Mouse (Mus musculus) heart, adult 2 months (tissue): ENCODE data around the gene Pnmal2.

Experiments used
- CTCF ChIP-seq: fragments of 200-600 bp; IDR thresholded peaks from 2 replicates; pipeline ENCODE4 v1.8.1; 2022; ENCODE audit warnings: antibody characterized with exemption, mild to moderate bottlenecking, moderate library complexity
- EP300 ChIP-seq: fragments of 200-500 bp; IDR thresholded peaks from 2 replicates; pipeline ENCODE4 v1.6.1; 2011; ENCODE audit warnings: low read depth, low read length, control low read depth; ENCODE audit not compliant: insufficient read depth
- POLR2A ChIP-seq: fragments of 200-500 bp; IDR thresholded peaks from 2 replicates; pipeline ENCODE4 v1.6.1; 2011; ENCODE audit warnings: mild to moderate bottlenecking, low read depth, low read length, control low read depth; ENCODE audit not compliant: insufficient read depth

DNA sequence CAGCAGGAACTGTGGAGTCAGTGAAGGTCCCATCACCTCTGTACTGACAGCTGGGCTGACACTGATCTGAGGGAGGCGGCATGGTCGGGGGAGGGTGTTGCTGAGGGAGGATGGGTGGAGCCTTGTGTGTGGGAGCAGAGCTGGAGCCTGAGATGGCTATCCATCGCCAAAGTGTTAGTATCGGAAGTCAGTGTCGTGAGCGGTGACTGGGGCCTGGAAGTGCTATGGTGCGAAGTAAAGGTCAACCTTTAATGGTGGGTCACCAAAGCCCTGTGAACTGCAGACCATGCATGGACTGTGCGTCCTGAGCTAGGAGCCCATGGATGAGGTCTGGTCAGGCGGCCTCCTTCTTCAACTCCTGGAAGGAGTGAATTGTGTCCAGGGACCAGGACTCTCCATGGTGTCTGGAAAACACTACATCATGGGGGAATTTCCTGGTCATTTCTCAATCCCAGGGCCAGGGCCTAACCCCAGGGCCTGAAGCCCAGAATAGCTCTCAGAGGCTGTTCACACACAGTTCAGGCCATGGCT lies 38.9 kb upstream of the Pnmal2 start:
- TF ChIP-seq EP300 (0 out of 2 replicates have a peak, but pooled peaks have one; percentile 6), CTCF (no peak), POLR2A (0 out of 2 replicates have a peak, but pooled peaks have one; percentile 4)
